Mouse (Mus musculus) mouse embryonic stem cell (cell line): Measurements from ENCODE around the gene Atp13a3.

Source experiments
- in situ Hi-C, 2 experiments: fragments of 300-500 bp; cut with MboI; formaldehyde crosslinking; loops; 1 replicate in 1 of 2; 3 replicates in 1 of 2; pipeline ENCODE4 v1.14.3; 2019 to 2020; ENCODE audit warnings: low sequenced_read_pairs in 2 of 2, low pct_unique_long_range_greater_than_20kb in 1 of 2, mixed read lengths in 1 of 2; ENCODE audit not compliant: unreplicated experiment in 1 of 2

The Atp13a3 gene

GRCm38 (mm10) chr16:30297450-30297849 is 108.3 kb downstream of the Atp13a3 start:
- in situ Hi-C loops, result no loop called here

GRCm38 (mm10) chr16:30296601-30297275 is 109.0 kb downstream of the Atp13a3 start:
- in situ Hi-C loops, result no loop called here

- in situ Hi-C loops, result no loop called here
Measured at GRCm38 (mm10) chr16:30295106-30295505, 110.7 kb downstream of the Atp13a3 start.

GRCm38 (mm10) chr16:30290436-30290835 is 115.3 kb downstream of the Atp13a3 start:
- in situ Hi-C loops, result no loop called here

- in situ Hi-C loops, result no loop called here
Measured at GRCm38 (mm10) chr16:30285701-30286100, 120.1 kb downstream of the Atp13a3 start.

- in situ Hi-C loops, result no loop called here
Measured at GRCm38 (mm10) chr16:30283743-30284337, 121.9 kb downstream of the Atp13a3 start.

GRCm38 (mm10) chr16:30282844-30283495 is 122.8 kb downstream of the Atp13a3 start, which contains the start of gene Lrrc15:
TSS of gene Lrrc15 (minus strand) at chr16:30283256.
- in situ Hi-C loops, result no loop called here

- in situ Hi-C loops, result no loop called here
Measured at GRCm38 (mm10) chr16:30280676-30281297, 125.0 kb downstream of the Atp13a3 start.

GRCm38 (mm10) chr16:30278406-30278805 is 127.4 kb downstream of the Atp13a3 start:
- in situ Hi-C loops, result no loop called here

GRCm38 (mm10) chr16:30275558-30276340 is 130.0 kb downstream of the Atp13a3 start:
- in situ Hi-C loops, result no loop called here

- in situ Hi-C loops, result no loop called here
Measured at GRCm38 (mm10) chr16:30273065-30273464, 132.7 kb downstream of the Atp13a3 start.

- in situ Hi-C loops, result no loop called here
Measured at GRCm38 (mm10) chr16:30271941-30272595, 133.7 kb downstream of the Atp13a3 start.

GRCm38 (mm10) chr16:30271223-30271761 is 134.5 kb downstream of the Atp13a3 start:
- in situ Hi-C loops, result no loop called here

GRCm38 (mm10) chr16:30267359-30267758 is 138.4 kb downstream of the Atp13a3 start, which contains the start of gene Cpn2:
TSS of gene Cpn2 (minus strand) at chr16:30267499.
- in situ Hi-C loops, result no loop called here

GRCm38 (mm10) chr16:30266561-30266960 is 139.2 kb downstream of the Atp13a3 start:
- in situ Hi-C loops, result no loop called here

- in situ Hi-C loops, result no loop called here
Measured at GRCm38 (mm10) chr16:30265611-30266010, 140.2 kb downstream of the Atp13a3 start.

- in situ Hi-C loops, result no loop called here
Measured at GRCm38 (mm10) chr16:30263156-30263555, 142.6 kb downstream of the Atp13a3 start.

- in situ Hi-C loops, result no loop called here
Measured at GRCm38 (mm10) chr16:30262664-30263063, 143.1 kb downstream of the Atp13a3 start.
